ENCODE assay signal across 27 mouse cellular contexts in the genomic region with DNA sequence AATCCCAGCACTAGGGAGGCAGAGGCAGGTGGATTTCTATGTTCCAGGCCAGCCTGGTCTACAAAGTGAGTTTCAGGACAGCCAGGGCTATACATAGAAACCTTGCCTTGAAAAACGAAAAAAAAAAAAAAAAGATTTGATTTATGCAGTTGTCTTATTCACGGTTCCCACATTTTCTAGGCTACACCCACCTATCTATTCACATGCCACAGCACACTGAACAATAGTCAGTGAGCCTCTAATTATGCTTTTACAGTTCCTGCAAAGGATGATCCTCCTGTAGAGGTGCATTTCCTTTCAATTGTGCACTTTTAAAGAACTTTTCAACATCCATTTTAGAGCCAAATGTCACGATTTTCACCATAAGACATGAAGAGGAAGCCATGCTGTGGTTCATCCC.
DNase-seq lines count a peak whose midpoint lies in the region; ATAC-seq and TF ChIP-seq lines count a peak whose summit lies in the region.
"Had no signal": no experiment of that assay in that cellular context is flagged by ENCODE, and none has a peak within 500 bp of the region (broad histone marks: within the 10 kb centered on the region; RNA-seq: fewer than 3 reads in every experiment).

No protein-coding gene starts in this region.

- H3K27ac ChIP-seq in forebrain, postnatal 0 days (ENCODE audit: low read depth, low read length) = no peak overlapping the region
- H3K27ac ChIP-seq in forebrain, embryonic 14.5 days (ENCODE audit: low read depth, low read length) = no peak overlapping the region
- no peak overlapping the region for H3K27ac ChIP-seq in left cerebral cortex, adult 2 months
- H3K27ac ChIP-seq in hindbrain, embryonic 10.5 days = no peak overlapping the region
- H3K27ac ChIP-seq: embryonic facial prominence, embryonic 13.5 days; embryonic facial prominence, embryonic 15.5 days; forebrain, embryonic 10.5 days; forebrain, embryonic 12.5 days; forebrain, embryonic 15.5 days had no signal

- DNase-seq in forebrain, postnatal 0 days = no peak
- DNase-seq in forebrain, embryonic 14.5 days (ENCODE audit: low spot score) = no peak
- peak; percentile 18 for DNase-seq in left cerebral cortex, adult 11 months (ENCODE audit: low spot score)
- DNase-seq in left cerebral cortex, adult 2 months (ENCODE audit: extremely low spot score in 1 of 2, low spot score in 2 of 2) = no peak
- no peak for DNase-seq in hindbrain, embryonic 10.5 days (ENCODE audit: low spot score)
- DNase-seq: adrenal gland, adult 8-10 months; adrenal gland, postnatal 14 days; adrenal gland, postnatal 36 days; B cell, adult 2 months; cerebellum, adult 11 months; cerebellum, adult 18-20 months; cerebellum, adult 8-10 months; cerebellum, adult 9-11 months; cerebellum, postnatal 14 days; cerebellum, postnatal 36 days; embryo, embryonic 11 days had no signal

- no peaks in the 10 kb centered on the region for H3K27me3 ChIP-seq in forebrain, postnatal 0 days (ENCODE audit: insufficient read depth, low read length)
- H3K27me3 ChIP-seq in forebrain, embryonic 14.5 days (replicated peaks; ENCODE audit: control insufficient read depth, insufficient read depth, low read length) = no peaks in the 10 kb centered on the region
- H3K27me3 ChIP-seq in hindbrain, embryonic 10.5 days (ENCODE audit: insufficient read depth, poor library complexity, severe bottlenecking) = no peaks in the 10 kb centered on the region
- H3K27me3 ChIP-seq: CH12.LX; embryonic facial prominence, embryonic 13.5 days; embryonic facial prominence, embryonic 15.5 days; forebrain, embryonic 12.5 days; forebrain, embryonic 15.5 days; Patski had no signal

- no peaks in the 10 kb centered on the region for H3K4me1 ChIP-seq in forebrain, postnatal 0 days (ENCODE audit: insufficient read depth)
- no peaks in the 10 kb centered on the region for H3K4me1 ChIP-seq in forebrain, embryonic 14.5 days (ENCODE audit: control insufficient read depth, insufficient read depth, low read length)
- no peaks in the 10 kb centered on the region for H3K4me1 ChIP-seq in hindbrain, embryonic 10.5 days (replicated peaks)
- H3K4me1 ChIP-seq: embryonic facial prominence, embryonic 13.5 days; embryonic facial prominence, embryonic 15.5 days; forebrain, embryonic 10.5 days; forebrain, embryonic 12.5 days; forebrain, embryonic 15.5 days had no signal

- 70% methylated on average over 3 of the region's 3 CpGs for WGBS in forebrain, postnatal 0 days
- WGBS in forebrain, embryonic 14.5 days = 82% methylated on average over 3 of the region's 3 CpGs
- WGBS in hindbrain, embryonic 10.5 days = 75% methylated on average over 3 of the region's 3 CpGs

- no peak overlapping the region for H3K9ac ChIP-seq in forebrain, postnatal 0 days
- no peak overlapping the region for H3K9ac ChIP-seq in forebrain, embryonic 14.5 days (ENCODE audit: low read length)
- H3K9ac ChIP-seq: embryonic facial prominence, embryonic 13.5 days; embryonic facial prominence, embryonic 15.5 days; forebrain, embryonic 12.5 days; forebrain, embryonic 15.5 days had no signal

- no peak overlapping the region for H3K4me3 ChIP-seq in forebrain, postnatal 0 days (ENCODE audit: low read depth, low read length)
- H3K4me3 ChIP-seq in forebrain, embryonic 14.5 days (ENCODE audit: low read depth, low read length) = no peak overlapping the region
- no peak overlapping the region for H3K4me3 ChIP-seq in left cerebral cortex, adult 2 months
- no peak overlapping the region for H3K4me3 ChIP-seq in hindbrain, embryonic 10.5 days
- H3K4me3 ChIP-seq: embryonic facial prominence, embryonic 13.5 days; embryonic facial prominence, embryonic 15.5 days; erythroblast, embryonic 14.5 days; forebrain, embryonic 10.5 days; forebrain, embryonic 12.5 days; forebrain, embryonic 15.5 days had no signal

- peak; percentile 45; the same call in 1 of the 2 replicates for ATAC-seq in forebrain, postnatal 0 days
- ATAC-seq in forebrain, embryonic 14.5 days = no peak
- ATAC-seq: activated CD4-positive, CD25-positive, alpha-beta regulatory T cell, adult 4 months; CD4-positive, CD25-positive, alpha-beta regulatory T cell, adult 4 months; forebrain, embryonic 15.5 days; Patski had no signal

- H3K9me3 ChIP-seq in forebrain, postnatal 0 days (ENCODE audit: low read length) = no peaks in the 10 kb centered on the region
- no peaks in the 10 kb centered on the region for H3K9me3 ChIP-seq in forebrain, embryonic 14.5 days (replicated peaks; ENCODE audit: control insufficient read depth, low read length)
- no peaks in the 10 kb centered on the region for H3K9me3 ChIP-seq in hindbrain, embryonic 10.5 days
- H3K9me3 ChIP-seq: embryonic facial prominence, embryonic 13.5 days; embryonic facial prominence, embryonic 15.5 days; forebrain, embryonic 10.5 days; forebrain, embryonic 12.5 days; forebrain, embryonic 15.5 days had no signal

- TF ChIP-seq CTCF in forebrain, postnatal 0 days (IDR thresholded peaks at IDR 0.05; ENCODE audit: low read depth) = no peak
- TF ChIP-seq CTCF in left cerebral cortex, adult 2 months (IDR thresholded peaks at IDR 0.05) = no peak

- no peak overlapping the region for H3K4me2 ChIP-seq in forebrain, postnatal 0 days (ENCODE audit: low read depth)
- no peak overlapping the region for H3K4me2 ChIP-seq in forebrain, embryonic 14.5 days (ENCODE audit: low read length)
- H3K4me2 ChIP-seq: embryonic facial prominence, embryonic 13.5 days; embryonic facial prominence, embryonic 15.5 days; forebrain, embryonic 12.5 days; forebrain, embryonic 15.5 days had no signal

- no peaks in the 10 kb centered on the region for H3K36me3 ChIP-seq in forebrain, postnatal 0 days (ENCODE audit: insufficient read depth)
- no peaks in the 10 kb centered on the region for H3K36me3 ChIP-seq in forebrain, embryonic 14.5 days (ENCODE audit: control insufficient read depth, insufficient read depth, low read length)
- no peaks in the 10 kb centered on the region for H3K36me3 ChIP-seq in hindbrain, embryonic 10.5 days
- H3K36me3 ChIP-seq: embryonic facial prominence, embryonic 13.5 days; embryonic facial prominence, embryonic 15.5 days; forebrain, embryonic 10.5 days; forebrain, embryonic 12.5 days; forebrain, embryonic 15.5 days; G1E had no signal

- intact Hi-C loops in left cerebral cortex, adult 2 months (cut with DNase I) = no loop called here
